Mouse (Mus musculus) bone marrow, adult 2 months (tissue): ENCODE measurements around the gene BC052040.

ENCODE experiments used
- CTCF ChIP-seq: fragments of 200-500 bp; IDR thresholded peaks from 2 replicates; pipeline ENCODE4 v1.5.1; 2011; ENCODE audit warnings: low read length, control low read depth; ENCODE audit not compliant: control insufficient read depth, insufficient read depth
- POLR2A ChIP-seq: fragments of 200-500 bp; IDR thresholded peaks from 2 replicates; pipeline ENCODE4 v1.6.1; 2011; ENCODE audit warnings: low read depth, mild to moderate bottlenecking, control low read depth, low read length, borderline replicate concordance; ENCODE audit not compliant: control insufficient read depth

GRCm38 (mm10) chr2:115736416-115736815 is 154.9 kb downstream of the BC052040 start:
- TF ChIP-seq CTCF = no peak
- TF ChIP-seq POLR2A = no peak
